Mouse (Mus musculus) E14TG2a.4 (cell line): Measurements from ENCODE around the gene Klf4.

Source experiments
- CTCF ChIP-seq: conservative IDR thresholded peaks from 2 replicates; pipeline ENCODE4 v1.5.1; 2014; ENCODE audit warnings: low read length
- NANOG ChIP-seq: IDR thresholded peaks from 2 replicates; pipeline ENCODE4 v1.6.1; 2014; ENCODE audit warnings: borderline replicate concordance, low read length, mixed read lengths
- POU5F1 ChIP-seq: IDR thresholded peaks from 2 replicates; pipeline ENCODE4 v1.6.1; 2014; ENCODE audit warnings: low read length, borderline replicate concordance

GRCm38 (mm10) chr4:55571432-55571831, 39.2 kb upstream of the Klf4 start:
- no peak for TF ChIP-seq CTCF
- TF ChIP-seq POU5F1 = no peak
- TF ChIP-seq NANOG = no peak
